Mouse (Mus musculus): ENCODE measurements around the gene Adgrb2. TPM values are rescaled to one million over a fixed set of nuclear protein-coding genes. Genes with fewer than 3 reads are reported as not detected.

Adgrb2 gene
- total and polyA plus RNA-seq, 3 experiments = 0.08 TPM; not detected in 2

DNA sequence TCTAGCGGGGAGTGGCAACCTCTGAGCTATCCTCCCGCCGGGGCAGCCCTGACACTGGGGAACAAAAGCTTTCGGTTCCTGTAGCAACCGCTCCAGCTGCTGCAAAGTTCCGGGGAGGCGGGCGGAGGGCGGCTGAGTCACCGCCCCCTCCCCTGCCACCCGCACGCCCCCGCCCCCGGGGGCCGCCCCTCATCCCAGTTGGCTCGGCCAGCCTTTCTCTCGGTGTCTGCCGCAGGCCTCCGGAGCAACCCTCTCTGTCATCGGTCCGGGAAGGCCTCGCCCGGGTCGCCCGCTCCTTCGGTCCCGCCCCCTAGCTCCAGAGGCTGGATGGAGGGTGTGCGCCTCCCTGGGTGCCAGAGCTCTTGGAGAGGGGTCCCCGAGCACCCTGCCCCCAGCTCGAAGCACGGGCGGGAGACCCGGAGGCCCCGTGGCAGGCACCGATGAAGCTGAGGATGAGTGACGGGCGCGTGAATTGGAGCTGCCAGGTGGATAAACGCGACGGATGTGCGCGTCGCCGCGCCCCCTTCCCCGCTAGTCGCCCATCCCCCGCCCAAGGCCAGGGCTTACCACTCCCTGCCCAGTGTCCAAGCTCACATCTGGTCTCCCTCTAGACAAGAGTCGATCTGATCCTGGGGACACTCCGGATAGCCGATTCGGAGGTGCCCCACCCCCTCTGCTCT lies 3.3 kb downstream of the Adgrb2 start:
- Histone ChIP-seq H3K27me3 (replicated peaks) (peaks cover 91% of the 10 kb centered on the region), H3K79me2 (replicated peaks; ENCODE audit: control insufficient read depth, extremely low read depth, insufficient read depth, poor library complexity, severe bottlenecking) (no peaks in the 10 kb centered on the region), H3K4me2 (ENCODE audit: insufficient read depth, low read depth, poor library complexity, severe bottlenecking) (peak overlapping the region; percentile 95), H3K36me3 (replicated peaks in 1 of 2; ENCODE audit: control insufficient read depth in 1 of 2, insufficient read depth in 1 of 2, low read length in 1 of 2) (no peaks in the 10 kb centered on the region), H3K4me3 (replicated peaks in 1 of 3; ENCODE audit: low read depth in 2 of 3, low read length in 2 of 3, poor library complexity in 1 of 3) (peak overlapping the region in 2 of 3 experiments; percentile 19 to 48), H3K27ac (ENCODE audit: insufficient read depth, low read depth) (no peak overlapping the region), H3K9ac (ENCODE audit: insufficient read depth, low read depth) (no peak overlapping the region), H3K9me3 (replicated peaks; ENCODE audit: low read length) (peaks cover 3% of the 10 kb centered on the region), H3K4me1 (ENCODE audit: control insufficient read depth in 1 of 2, insufficient read depth in 2 of 2) (peaks cover 24 to 44% of the 10 kb centered on the region in 2 experiments)
- DNase-seq (ENCODE audit: extremely low read depth) = peak; percentile 52
- TF ChIP-seq ZMIZ1 (IDR thresholded peaks at IDR 0.05; ENCODE audit: low read depth, low read length) (no peak), ELF1 (IDR thresholded peaks at IDR 0.05; ENCODE audit: low read depth, low read length) (peak; percentile 40; the same call in 1 of the 2 replicates), TCF12 (IDR thresholded peaks at IDR 0.05; ENCODE audit: low read depth, low read length) (peak; percentile 49; the same call in 1 of the 2 replicates), PAX5 (IDR thresholded peaks at IDR 0.05; ENCODE audit: low read length) (no peak), MAZ (IDR thresholded peaks at IDR 0.05; ENCODE audit: low read depth, low read length) (peak; percentile 73), HCFC1 (IDR thresholded peaks at IDR 0.05; ENCODE audit: low read depth, low read length) (peak; percentile 30; the same call in 1 of the 2 replicates), ETS1 (conservative IDR thresholded peaks at IDR 0.05; ENCODE audit: low read depth, low read length) (peak; percentile 22; the same call in 1 of the 2 replicates), IRF4 (IDR thresholded peaks at IDR 0.05; ENCODE audit: low read depth, low read length) (peak; percentile 72), SIN3A (IDR thresholded peaks at IDR 0.05; ENCODE audit: low read length) (peak; percentile 70)
- in situ Hi-C loops (cut with MboI; ENCODE audit: low pct_ligation_motif_present, low pct_unique_long_range_greater_than_20kb, low sequenced_read_pairs) = no loop called here
- dilution Hi-C loops (cut with MboI; ENCODE audit: extremely low pct_ligation_motif_present, extremely low pct_unique_long_range_greater_than_20kb, low sequenced_read_pairs) = no loop called here

DNA sequence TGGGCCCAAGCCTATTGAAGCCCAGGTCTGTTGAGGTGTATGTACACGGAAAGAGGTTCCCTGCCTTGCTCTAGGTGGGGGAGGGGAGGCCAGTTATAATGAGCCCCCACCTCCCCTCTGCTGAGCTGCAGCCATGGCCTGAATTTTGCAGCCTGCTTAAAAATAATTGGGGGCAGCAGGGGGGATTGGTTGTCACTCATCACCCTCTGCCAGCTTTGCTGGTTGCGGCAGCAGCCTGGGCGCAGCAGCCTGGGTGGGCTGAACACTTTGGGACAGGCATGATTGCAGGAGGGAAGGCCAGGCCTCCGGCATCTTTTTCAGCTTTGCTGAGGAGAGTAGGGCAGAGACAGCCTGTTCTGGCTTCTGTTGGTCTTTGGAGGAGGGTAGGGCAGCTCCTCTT lies 5.3 kb downstream of the Adgrb2 start:
- no peak for DNase-seq (ENCODE audit: extremely low read depth)
- Histone ChIP-seq H3K9ac (ENCODE audit: insufficient read depth, low read depth) (no peak overlapping the region), H3K9me3 (replicated peaks; ENCODE audit: low read length) (peaks cover 3% of the 10 kb centered on the region), H3K4me2 (ENCODE audit: insufficient read depth, low read depth, poor library complexity, severe bottlenecking) (no peak overlapping the region), H3K27ac (ENCODE audit: insufficient read depth, low read depth) (no peak overlapping the region), H3K79me2 (replicated peaks; ENCODE audit: control insufficient read depth, extremely low read depth, insufficient read depth, poor library complexity, severe bottlenecking) (no peaks in the 10 kb centered on the region), H3K36me3 (replicated peaks in 1 of 2; ENCODE audit: control insufficient read depth in 1 of 2, insufficient read depth in 1 of 2, low read length in 1 of 2) (no peaks in the 10 kb centered on the region), H3K4me1 (ENCODE audit: control insufficient read depth in 1 of 2, insufficient read depth in 2 of 2) (peaks cover 17 to 33% of the 10 kb centered on the region in 2 experiments), H3K27me3 (replicated peaks) (peaks cover 95% of the 10 kb centered on the region), H3K4me3 (replicated peaks in 1 of 3; ENCODE audit: low read depth in 2 of 3, low read length in 2 of 3, poor library complexity in 1 of 3) (no peak overlapping the region)
- in situ Hi-C loops (cut with MboI; ENCODE audit: low pct_ligation_motif_present, low pct_unique_long_range_greater_than_20kb, low sequenced_read_pairs) = no loop called here
- TF ChIP-seq EP300 (IDR thresholded peaks at IDR 0.05; ENCODE audit: low read length) = no peak
- TF ChIP-seq ZMIZ1 (IDR thresholded peaks at IDR 0.05; ENCODE audit: low read depth, low read length) = no peak
- no peak for TF ChIP-seq MAX (IDR thresholded peaks at IDR 0.05; ENCODE audit: low read length)
- no peak for TF ChIP-seq POLR2A (IDR thresholded peaks at IDR 0.05; ENCODE audit: low read depth, low read length)
- dilution Hi-C loops (cut with MboI; ENCODE audit: extremely low pct_ligation_motif_present, extremely low pct_unique_long_range_greater_than_20kb, low sequenced_read_pairs) = no loop called here

DNA sequence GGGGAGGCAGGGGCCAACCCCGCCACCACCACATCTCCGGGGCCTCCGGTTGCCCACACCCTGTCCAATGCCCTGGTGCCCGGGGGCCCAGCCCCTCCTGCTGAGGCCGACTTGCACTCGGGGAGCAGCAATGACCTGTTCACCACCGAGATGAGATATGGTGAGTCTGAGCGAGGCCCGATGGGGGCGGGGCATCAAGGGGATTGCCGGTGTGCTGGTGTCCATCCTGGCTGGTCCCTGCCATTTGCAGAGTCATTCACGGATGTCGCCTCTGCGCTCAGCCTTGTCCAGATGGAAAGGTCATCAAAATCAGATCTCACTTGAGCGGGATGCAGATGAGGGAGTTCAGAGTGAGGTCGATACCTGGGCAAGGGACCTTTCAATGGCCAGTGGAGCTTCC lies 8.1 kb downstream of the Adgrb2 start:
- TF ChIP-seq RAD21 (IDR thresholded peaks at IDR 0.05; ENCODE audit: low read depth, low read length) (no peak), MAX (IDR thresholded peaks at IDR 0.05; ENCODE audit: low read length) (no peak), MEF2A (IDR thresholded peaks at IDR 0.05; ENCODE audit: borderline replicate concordance, low read depth, low read length) (no peak), SMC3 (IDR thresholded peaks at IDR 0.05; ENCODE audit: low read depth, low read length) (no peak), USF1 (IDR thresholded peaks at IDR 0.05; ENCODE audit: low read depth, low read length) (no peak), ZC3H11A (IDR thresholded peaks at IDR 0.05; ENCODE audit: low read depth, low read length) (no peak), NRF1 (IDR thresholded peaks at IDR 0.05; ENCODE audit: low read depth, low read length) (no peak), POLR2AphosphoS2 (IDR thresholded peaks at IDR 0.05; ENCODE audit: low read depth, low read length) (no peak), GABPA (IDR thresholded peaks at IDR 0.05; ENCODE audit: insufficient replicate concordance, low read depth, low read length) (no peak), BHLHE40 (IDR thresholded peaks at IDR 0.05; ENCODE audit: low read depth, low read length) (no peak), ELF1 (IDR thresholded peaks at IDR 0.05; ENCODE audit: low read depth, low read length) (no peak), POLR2A (IDR thresholded peaks at IDR 0.05; ENCODE audit: low read depth, low read length) (no peak), EP300 (IDR thresholded peaks at IDR 0.05; ENCODE audit: low read length) (no peak)
- Histone ChIP-seq H3K9ac (ENCODE audit: insufficient read depth, low read depth) (no peak overlapping the region), H3K4me2 (ENCODE audit: insufficient read depth, low read depth, poor library complexity, severe bottlenecking) (no peak overlapping the region), H3K4me3 (replicated peaks in 1 of 3; ENCODE audit: low read depth in 2 of 3, low read length in 2 of 3, poor library complexity in 1 of 3) (no peak overlapping the region), H3K36me3 (replicated peaks in 1 of 2; ENCODE audit: control insufficient read depth in 1 of 2, insufficient read depth in 1 of 2, low read length in 1 of 2) (no peaks in the 10 kb centered on the region), H3K79me2 (replicated peaks; ENCODE audit: control insufficient read depth, extremely low read depth, insufficient read depth, poor library complexity, severe bottlenecking) (no peaks in the 10 kb centered on the region), H3K27me3 (replicated peaks) (peaks cover 93% of the 10 kb centered on the region), H3K9me3 (replicated peaks; ENCODE audit: low read length) (no peaks in the 10 kb centered on the region), H3K27ac (ENCODE audit: insufficient read depth, low read depth) (no peak overlapping the region), H3K4me1 (ENCODE audit: control insufficient read depth in 1 of 2, insufficient read depth in 2 of 2) (peaks cover 4 to 7% of the 10 kb centered on the region in 2 experiments; a peak in 3 of 4 replicates)
- in situ Hi-C loops (cut with MboI; ENCODE audit: low pct_ligation_motif_present, low pct_unique_long_range_greater_than_20kb, low sequenced_read_pairs) = no loop called here
- dilution Hi-C loops (cut with MboI; ENCODE audit: extremely low pct_ligation_motif_present, extremely low pct_unique_long_range_greater_than_20kb, low sequenced_read_pairs) = no loop called here
- DNase-seq (ENCODE audit: extremely low read depth) = no peak

Measured in CH12.LX (cell line).